Mouse (Mus musculus) olfactory bulb, adult 2 months (tissue): Measurements from ENCODE around the gene Nolc1.

Experiments
- CTCF ChIP-seq: fragments of 200-500 bp; IDR thresholded peaks from 2 replicates; pipeline ENCODE4 v1.5.1; 2012; ENCODE audit warnings: low read depth, mild to moderate bottlenecking, low read length, moderate library complexity; ENCODE audit not compliant: insufficient read depth
- POLR2A ChIP-seq: fragments of 200-500 bp; IDR thresholded peaks from 2 replicates; pipeline ENCODE4 v1.6.1; 2012; ENCODE audit warnings: mild to moderate bottlenecking, low read depth, low read length, moderate library complexity; ENCODE audit not compliant: insufficient read depth

- TF ChIP-seq CTCF (no peak), POLR2A (no peak)
Observed at GRCm38 (mm10) chr19:46126301-46126700, 50.6 kb downstream of the Nolc1 start.
